Mouse (Mus musculus) intestine, embryonic 15.5 days (tissue): ENCODE measurements around the gene Parva. TPM values are rescaled to one million over a fixed set of nuclear protein-coding genes. Genes with fewer than 3 reads are reported as not detected.

Experiments used
- ATAC-seq: fragments of 200-750 bp; cut with Nextera tagmentation; 2 replicates; pipeline ENCODE4 v1.8.0; 2017; ENCODE audit warnings: moderate TSS enrichment, moderate library complexity
- H3K27ac ChIP-seq: fragments of 300-500 bp; sonication (generic); 2 replicates; pipeline ENCODE4 v1.5.1; 2015; ENCODE audit warnings: mild to moderate bottlenecking, inconsistent platforms
- H3K27me3 ChIP-seq: fragments of 300-500 bp; sonication (generic); replicated peaks from 2 replicates; pipeline ENCODE4 v1.6.1; 2015; ENCODE audit warnings: inconsistent platforms
- H3K36me3 ChIP-seq: fragments of 300-500 bp; sonication (generic); 2 replicates; pipeline ENCODE4 v1.6.1; 2015; ENCODE audit warnings: inconsistent platforms
- H3K4me1 ChIP-seq: fragments of 300-500 bp; sonication (generic); replicated peaks from 2 replicates; pipeline ENCODE4 v1.6.1; 2015; ENCODE audit warnings: inconsistent platforms
- H3K4me2 ChIP-seq: fragments of 300-500 bp; sonication (generic); replicated peaks from 2 replicates; pipeline ENCODE4 v1.6.1; 2015; ENCODE audit warnings: mild to moderate bottlenecking, inconsistent platforms
- H3K4me3 ChIP-seq: fragments of 300-500 bp; sonication (generic); replicated peaks from 2 replicates; pipeline ENCODE4 v1.5.1; 2015; ENCODE audit warnings: inconsistent platforms
- H3K9ac ChIP-seq: fragments of 300-500 bp; sonication (generic); 2 replicates; pipeline ENCODE4 v1.6.1; 2015; ENCODE audit warnings: inconsistent platforms
- H3K9me3 ChIP-seq: fragments of 300-500 bp; sonication (generic); 2 replicates; pipeline ENCODE4 v1.6.1; 2016; ENCODE audit warnings: inconsistent platforms
- WGBS: fragments of 180-500 bp; shearing (Covaris S2); methylation state at CpG from one replicate; pipeline ENCODE4 v1.1.7; 2015; 5-methylcytosine and 5-hydroxymethylcytosine counted together
- polyA plus RNA-seq: library from polyadenylated mRNA; unstranded; fragments of >200 nt; fragmentation: Nextera tagmentation; extraction: Ambion mirVana; gene quantifications from 2 replicates; pipeline ENCODE4 v1.2.1, GENCODE M21; 2015

Parva gene
- polyA plus RNA-seq, 1 experiment from 2014 or later, result 90.0 TPM

GRCm38 (mm10) chr7:112463074-112463473 lies 35.8 kb downstream of the Parva start:
- Histone ChIP-seq H3K27ac (peak overlapping the region; percentile 75), H3K4me2 (no peak overlapping the region; the same call in 1 of the 2 replicates), H3K4me3 (no peak overlapping the region), H3K9me3 (no peaks in the 10 kb centered on the region), H3K9ac (no peak overlapping the region), H3K27me3 (no peaks in the 10 kb centered on the region), H3K4me1 (peaks cover 36% of the 10 kb centered on the region), H3K36me3 (no peaks in the 10 kb centered on the region)
- ATAC-seq, result no peak
- whole genome bisulfite sequencing, result 19% methylated on average over 2 of the region's 2 CpGs

- WGBS, result 78% methylated on average over 3 of the region's 3 CpGs
- H3K4me1 ChIP-seq, result peaks cover 33% of the 10 kb centered on the region
- no peaks in the 10 kb centered on the region for H3K9me3 ChIP-seq
- no peaks in the 10 kb centered on the region for H3K36me3 ChIP-seq
- H3K4me2 ChIP-seq, result no peak overlapping the region
- H3K9ac ChIP-seq, result no peak overlapping the region
- no peak overlapping the region for H3K27ac ChIP-seq
- H3K4me3 ChIP-seq, result no peak overlapping the region
- H3K27me3 ChIP-seq, result no peaks in the 10 kb centered on the region
- ATAC-seq, result no peak
Observed at GRCm38 (mm10) chr7:112465920-112466319, 38.6 kb downstream of the Parva start.

- Histone ChIP-seq H3K9me3 (no peaks in the 10 kb centered on the region), H3K4me1 (peaks cover 37% of the 10 kb centered on the region), H3K4me3 (no peak overlapping the region), H3K4me2 (no peak overlapping the region), H3K27ac (peak overlapping the region; percentile 92), H3K36me3 (no peaks in the 10 kb centered on the region), H3K27me3 (no peaks in the 10 kb centered on the region), H3K9ac (no peak overlapping the region)
- WGBS, result 66% methylated on average over 3 of the region's 3 CpGs
- ATAC-seq, result no peak
Observed at GRCm38 (mm10) chr7:112466786-112467185, 39.5 kb downstream of the Parva start.

- Histone ChIP-seq H3K4me1 (peaks cover 32% of the 10 kb centered on the region), H3K9me3 (no peaks in the 10 kb centered on the region), H3K27me3 (no peaks in the 10 kb centered on the region), H3K4me2 (no peak overlapping the region), H3K36me3 (no peaks in the 10 kb centered on the region), H3K4me3 (no peak overlapping the region), H3K27ac (peak overlapping the region; percentile 92), H3K9ac (no peak overlapping the region; the same call in 1 of the 2 replicates)
- peak; percentile 93 for ATAC-seq
- 22% methylated on average over 11 of the region's 11 CpGs for WGBS
Observed at GRCm38 (mm10) chr7:112467687-112468111, 40.4 kb downstream of the Parva start.

- no peak overlapping the region for H3K4me2 ChIP-seq
- no peaks in the 10 kb centered on the region for H3K36me3 ChIP-seq
- H3K9me3 ChIP-seq, result no peaks in the 10 kb centered on the region
- no peak overlapping the region for H3K4me3 ChIP-seq
- 42% methylated on average over 5 of the region's 5 CpGs for WGBS
- H3K9ac ChIP-seq, result no peak overlapping the region
- ATAC-seq, result 0 out of 2 replicates have a peak, but pooled peaks have one; percentile 39
- H3K27ac ChIP-seq, result no peak overlapping the region
- peaks cover 38% of the 10 kb centered on the region for H3K4me1 ChIP-seq
- H3K27me3 ChIP-seq, result no peaks in the 10 kb centered on the region
Observed at GRCm38 (mm10) chr7:112469817-112470216, 42.5 kb downstream of the Parva start.

GRCm38 (mm10) chr7:112471316-112471715 lies 44.0 kb downstream of the Parva start:
- H3K27me3 ChIP-seq, result no peaks in the 10 kb centered on the region
- WGBS, result 70% methylated on average over 7 of the region's 7 CpGs
- no peak for ATAC-seq
- no peaks in the 10 kb centered on the region for H3K36me3 ChIP-seq
- H3K4me3 ChIP-seq, result no peak overlapping the region
- H3K4me2 ChIP-seq, result no peak overlapping the region
- H3K9ac ChIP-seq, result no peak overlapping the region
- no peaks in the 10 kb centered on the region for H3K9me3 ChIP-seq
- H3K4me1 ChIP-seq, result peaks cover 38% of the 10 kb centered on the region
- no peak overlapping the region for H3K27ac ChIP-seq

GRCm38 (mm10) chr7:112472024-112472707 lies 44.9 kb downstream of the Parva start:
- Histone ChIP-seq H3K4me1 (peaks cover 35% of the 10 kb centered on the region), H3K27me3 (no peaks in the 10 kb centered on the region), H3K27ac (0 out of 2 replicates have a peak overlapping the region, but pooled peaks have one; percentile 36), H3K4me2 (no peak overlapping the region), H3K9ac (no peak overlapping the region), H3K4me3 (no peak overlapping the region), H3K9me3 (no peaks in the 10 kb centered on the region), H3K36me3 (no peaks in the 10 kb centered on the region)
- 74% methylated on average over 10 of the region's 10 CpGs for WGBS
- no peak for ATAC-seq

GRCm38 (mm10) chr7:112472708-112473281 lies 45.5 kb downstream of the Parva start:
- H3K4me3 ChIP-seq, result no peak overlapping the region
- ATAC-seq, result no peak
- peaks cover 30% of the 10 kb centered on the region for H3K4me1 ChIP-seq
- WGBS, result 63% methylated on average over 9 of the region's 9 CpGs
- no peaks in the 10 kb centered on the region for H3K36me3 ChIP-seq
- H3K27me3 ChIP-seq, result no peaks in the 10 kb centered on the region
- no peak overlapping the region for H3K4me2 ChIP-seq
- H3K27ac ChIP-seq, result peak overlapping the region; percentile 36; the same call in 1 of the 2 replicates
- H3K9ac ChIP-seq, result no peak overlapping the region
- H3K9me3 ChIP-seq, result no peaks in the 10 kb centered on the region

- Histone ChIP-seq H3K27me3 (no peaks in the 10 kb centered on the region), H3K4me3 (no peak overlapping the region), H3K36me3 (no peaks in the 10 kb centered on the region), H3K4me1 (peaks cover 25% of the 10 kb centered on the region), H3K9ac (no peak overlapping the region), H3K9me3 (no peaks in the 10 kb centered on the region), H3K4me2 (no peak overlapping the region), H3K27ac (peak overlapping the region; percentile 55)
- WGBS, result 27% methylated on average over 14 of the region's 14 CpGs
- peak; percentile 62 for ATAC-seq
Observed at GRCm38 (mm10) chr7:112473649-112474435, 46.5 kb downstream of the Parva start.

GRCm38 (mm10) chr7:112479116-112479515 lies 51.8 kb downstream of the Parva start:
- Histone ChIP-seq H3K4me1 (peaks cover 27% of the 10 kb centered on the region), H3K27ac (peak overlapping the region; percentile 64), H3K36me3 (no peaks in the 10 kb centered on the region), H3K9me3 (no peaks in the 10 kb centered on the region), H3K9ac (no peak overlapping the region), H3K4me2 (no peak overlapping the region), H3K4me3 (no peak overlapping the region), H3K27me3 (no peaks in the 10 kb centered on the region)
- ATAC-seq, result peak; percentile 53
- WGBS, result 47% methylated on average over 6 of the region's 6 CpGs

- no peak for ATAC-seq
- no peak overlapping the region for H3K9ac ChIP-seq
- H3K4me1 ChIP-seq, result peaks cover 25% of the 10 kb centered on the region
- no peaks in the 10 kb centered on the region for H3K27me3 ChIP-seq
- 56% methylated on average over 1 of the region's 1 CpGs for WGBS
- no peak overlapping the region for H3K4me3 ChIP-seq
- no peaks in the 10 kb centered on the region for H3K9me3 ChIP-seq
- no peaks in the 10 kb centered on the region for H3K36me3 ChIP-seq
- H3K4me2 ChIP-seq, result no peak overlapping the region
- no peak overlapping the region for H3K27ac ChIP-seq
Observed at GRCm38 (mm10) chr7:112481031-112481430, 53.7 kb downstream of the Parva start.

- Histone ChIP-seq H3K9me3 (no peaks in the 10 kb centered on the region), H3K4me3 (no peak overlapping the region), H3K36me3 (no peaks in the 10 kb centered on the region), H3K4me2 (no peak overlapping the region), H3K27me3 (no peaks in the 10 kb centered on the region), H3K9ac (no peak overlapping the region), H3K4me1 (peaks cover 25% of the 10 kb centered on the region), H3K27ac (no peak overlapping the region)
- no peak for ATAC-seq
- 86% methylated on average over 7 of the region's 7 CpGs for WGBS
Observed at GRCm38 (mm10) chr7:112482572-112482971, 55.3 kb downstream of the Parva start.
